Mouse (Mus musculus): ENCODE measurements at regions not wholly inside any gene's neighbourhood (a gene's known extent, or its start where the extent isn't known, plus 50 kb on each side); places are given as distances from the start of the nearest gene placed in this dataset.

DNA sequence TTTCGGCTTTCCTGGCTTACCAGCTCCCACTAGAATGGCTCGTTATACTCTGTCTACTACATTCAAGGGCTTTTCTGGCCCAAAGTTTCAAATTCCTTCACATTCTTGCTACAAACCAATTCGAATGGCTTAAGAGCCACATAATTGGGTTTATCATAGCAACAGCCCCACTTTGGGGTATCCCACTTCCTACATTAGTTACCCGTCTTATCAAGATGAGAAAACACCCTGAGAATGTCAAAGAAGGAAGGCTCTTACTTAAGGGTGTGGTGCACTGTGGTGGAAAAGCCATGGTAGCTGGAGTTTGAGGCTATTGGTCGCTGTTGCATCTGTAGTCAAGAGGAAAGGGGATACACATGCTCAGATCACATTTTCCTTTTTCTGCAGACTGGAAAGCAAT, 213.2 kb upstream of the Klf3 start:
- TF ChIP-seq EP300 (IDR thresholded peaks at IDR 0.05; ENCODE audit: insufficient read depth, low read depth, low read length) (no peak), POLR2A (IDR thresholded peaks at IDR 0.05; ENCODE audit: insufficient read depth, low read length) (no peak), CTCF (IDR thresholded peaks at IDR 0.05; ENCODE audit: low read depth, low read length) (no peak)

All from ES-Bruce4 (cell line).